ENCODE assay signal across 7 mouse cellular contexts in genomic region chr4:49929636-49930035, GRCm38 (mm10).
A peak's percentile ranks its signal among the peaks of the same experiment; 100 is the strongest.
DNase-seq lines count a peak whose midpoint lies in the region; ATAC-seq and TF ChIP-seq lines count a peak whose summit lies in the region.
"Not testable (repeated sequence)": the region's sequence is repeated elsewhere in the genome, so short reads cannot be mapped to it uniquely, and the experiment has no call there.

No protein-coding gene starts in this region.

- ATAC-seq in lung, embryonic 14.5 days (ENCODE audit: insufficient read depth) = not testable (repeated sequence)

- not testable (repeated sequence) for H3K9me3 ChIP-seq in lung, embryonic 14.5 days (ENCODE audit: low read depth, low read length)

- H3K27me3 ChIP-seq in lung, embryonic 14.5 days (ENCODE audit: insufficient read depth, low read length) = not testable (repeated sequence)

- DNase-seq in NIH3T3 (ENCODE audit: low read depth) = peak; percentile 3
- DNase-seq in adrenal gland, adult 2 months = peak; percentile 27
- peak; percentile 43 for DNase-seq in adrenal gland, postnatal 14 days
- peak; percentile 13 to 49 for DNase-seq in adrenal gland, postnatal 36 days
- peak; percentile 5 for DNase-seq in kidney, postnatal 10 days
- DNase-seq in lung, embryonic 14.5 days = peak; percentile 70
- DNase-seq in lung, postnatal 14 days = peak; percentile 4

- not testable (repeated sequence) for H3K4me3 ChIP-seq in lung, embryonic 14.5 days (ENCODE audit: low read depth, low read length)

- not testable (repeated sequence) for H3K27ac ChIP-seq in lung, embryonic 14.5 days (ENCODE audit: low read depth)

- not testable (repeated sequence) for H3K9ac ChIP-seq in lung, embryonic 14.5 days

- H3K4me1 ChIP-seq in lung, embryonic 14.5 days (ENCODE audit: insufficient read depth) = not testable (repeated sequence)

- not testable (repeated sequence) for TF ChIP-seq CTCF in lung, embryonic 14.5 days (IDR thresholded peaks at IDR 0.05; ENCODE audit: low read depth)

- H3K4me2 ChIP-seq in lung, embryonic 14.5 days = not testable (repeated sequence)

- not testable (repeated sequence) for H3K36me3 ChIP-seq in lung, embryonic 14.5 days (ENCODE audit: insufficient read depth)

Comparison
In these comparisons a context has a peak if more than half of its experiments do, and no peak if none do; other contexts are left out.
1. DNase-seq: peak in every context shown above with its lines; median percentile 70 in lung, embryonic 14.5 days; 43 in adrenal gland, postnatal 14 days; 31 in adrenal gland, postnatal 36 days; 27 in adrenal gland, adult 2 months; 5 in kidney, postnatal 10 days; 4 in lung, postnatal 14 days; 3 in NIH3T3.